Mouse (Mus musculus): Measurements from ENCODE around the gene Mymx. TPM values are rescaled to one million over a fixed set of nuclear protein-coding genes. Genes with fewer than 3 reads are reported as not detected.
A peak's percentile ranks its signal among the peaks of the same experiment; 100 is the strongest.

Gene Mymx
- polyA plus RNA-seq, 1 experiment: not detected

DNA sequence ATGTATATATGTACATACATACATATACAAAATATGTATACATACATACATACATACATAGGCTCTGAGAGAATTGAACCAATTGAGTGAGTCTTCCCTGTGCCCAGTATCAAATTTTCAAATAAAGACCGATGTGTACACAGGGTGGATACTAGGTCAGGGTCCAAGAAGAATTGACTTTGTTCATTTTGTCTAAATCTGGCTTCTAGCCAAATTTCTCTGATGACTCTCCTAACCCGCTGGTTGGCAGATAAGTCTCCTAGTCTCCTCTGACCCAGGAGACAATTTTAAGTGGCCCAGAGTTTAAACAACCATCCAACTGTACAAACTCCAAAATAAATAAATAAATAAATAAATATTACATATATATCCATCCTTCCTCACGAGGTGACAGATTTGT is 3.0 kb downstream of the Mymx start:
- H3K27ac ChIP-seq (ENCODE audit: insufficient read depth, low read length): no peak overlapping the region
- peaks cover 4% of the 10 kb centered on the region; the same call in 1 of the 2 replicates for H3K4me1 ChIP-seq (ENCODE audit: control insufficient read depth, insufficient read depth, low read length)
- TF ChIP-seq CTCF (IDR thresholded peaks at IDR 0.05; ENCODE audit: borderline replicate concordance, insufficient read depth, low read length) (no peak), POLR2A (IDR thresholded peaks at IDR 0.05; ENCODE audit: low read depth, low read length) (no peak)
- H3K4me3 ChIP-seq (ENCODE audit: insufficient read depth, low read length): no peak overlapping the region

DNA sequence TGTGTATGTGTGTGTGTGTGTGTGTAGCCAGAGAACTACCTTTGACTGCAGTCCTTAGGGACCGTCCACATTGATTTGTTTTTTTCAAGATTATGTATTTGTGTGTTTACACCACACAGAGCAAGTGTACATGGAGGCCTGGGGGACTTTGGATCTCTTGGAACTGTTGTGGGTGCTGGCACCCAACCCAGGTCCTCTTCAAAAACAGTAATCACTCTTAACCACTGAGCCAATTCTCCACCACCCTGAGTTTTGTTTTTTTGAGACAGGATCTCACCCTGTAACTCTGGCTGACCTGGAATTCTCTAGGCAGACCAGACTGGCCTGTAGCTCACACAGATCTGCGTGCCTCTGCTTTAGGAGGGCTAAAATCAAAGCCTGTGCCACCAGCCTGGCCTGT is 3.5 kb downstream of the Mymx start:
- TF ChIP-seq POLR2A (IDR thresholded peaks at IDR 0.05; ENCODE audit: low read depth, low read length): no peak
- no peak for TF ChIP-seq CTCF (IDR thresholded peaks at IDR 0.05; ENCODE audit: borderline replicate concordance, insufficient read depth, low read length)
- Histone ChIP-seq H3K27ac (ENCODE audit: insufficient read depth, low read length) (no peak overlapping the region), H3K4me1 (ENCODE audit: control insufficient read depth, insufficient read depth, low read length) (peaks cover 4% of the 10 kb centered on the region; the same call in 1 of the 2 replicates), H3K4me3 (ENCODE audit: insufficient read depth, low read length) (no peak overlapping the region)

DNA sequence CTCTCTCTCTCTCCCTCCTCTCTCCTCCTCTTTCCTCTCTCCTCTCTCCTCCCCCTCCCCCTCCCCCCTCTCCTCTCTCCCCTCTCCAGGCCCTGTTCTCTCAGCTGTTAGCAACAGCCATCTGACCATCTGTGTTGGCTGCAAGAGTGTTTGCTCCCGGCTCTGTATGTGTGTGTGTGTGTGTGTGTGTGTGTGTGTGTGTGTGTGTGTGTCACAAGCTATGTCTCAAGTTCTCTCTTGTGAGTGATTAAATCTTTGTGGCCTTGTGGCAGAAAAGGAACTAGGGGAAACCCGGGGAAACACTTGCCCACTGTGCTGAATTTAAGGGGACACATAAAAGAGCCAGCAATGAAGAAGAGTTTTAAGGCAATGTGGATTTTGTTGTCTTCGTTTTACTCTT is 4.1 kb downstream of the Mymx start:
- TF ChIP-seq POLR2A (IDR thresholded peaks at IDR 0.05; ENCODE audit: low read depth, low read length): no peak
- no peak for TF ChIP-seq CTCF (IDR thresholded peaks at IDR 0.05; ENCODE audit: borderline replicate concordance, insufficient read depth, low read length)
- Histone ChIP-seq H3K4me1 (ENCODE audit: control insufficient read depth, insufficient read depth, low read length) (peaks cover 4% of the 10 kb centered on the region; the same call in 1 of the 2 replicates), H3K4me3 (ENCODE audit: insufficient read depth, low read length) (no peak overlapping the region), H3K27ac (ENCODE audit: insufficient read depth, low read length) (no peak overlapping the region)

DNA sequence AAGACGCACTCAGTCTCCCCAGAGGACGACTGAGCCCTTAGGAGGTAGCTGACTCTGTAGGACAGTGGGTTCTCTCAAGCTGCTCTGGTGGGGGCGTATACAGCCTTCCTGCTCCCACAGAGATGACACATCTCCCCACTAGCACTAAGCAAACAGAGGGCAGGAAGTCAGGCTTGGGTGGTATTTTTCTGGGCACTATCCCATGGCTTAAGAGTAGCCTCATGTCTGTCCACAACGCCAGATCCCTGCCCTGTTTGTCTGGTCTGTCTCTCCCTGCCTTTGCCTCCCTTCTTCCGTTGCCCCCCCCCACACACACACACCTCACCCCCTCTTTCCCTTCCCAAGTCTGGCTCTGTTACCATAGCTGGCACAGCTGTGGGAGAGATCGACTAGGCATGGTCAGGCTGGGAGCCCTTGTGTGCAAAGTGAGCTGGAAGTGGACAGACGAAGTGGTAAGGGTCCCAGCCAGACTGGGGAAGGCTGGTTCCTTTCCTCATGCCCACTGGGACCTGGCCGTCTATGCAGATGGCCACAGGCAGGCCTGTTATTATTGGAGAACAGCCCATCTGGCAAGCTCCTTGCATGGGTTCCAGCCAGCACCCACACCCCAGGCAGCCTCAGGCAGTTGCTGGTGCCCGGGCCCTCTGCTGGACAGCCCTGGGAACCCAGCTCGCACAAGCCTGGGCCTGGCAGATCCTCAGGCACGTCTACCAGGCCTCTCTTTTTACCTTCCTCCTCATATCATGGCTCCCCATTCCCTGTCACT is 5.1 kb downstream of the Mymx start:
- no peak overlapping the region for H3K4me3 ChIP-seq (ENCODE audit: insufficient read depth, low read length)
- peaks cover 4% of the 10 kb centered on the region; the same call in 1 of the 2 replicates for H3K4me1 ChIP-seq (ENCODE audit: control insufficient read depth, insufficient read depth, low read length)
- H3K27ac ChIP-seq (ENCODE audit: insufficient read depth, low read length): peak overlapping the region; percentile 71
- TF ChIP-seq POLR2A (IDR thresholded peaks at IDR 0.05; ENCODE audit: low read depth, low read length) (peak; percentile 17; the same call in 1 of the 2 replicates), CTCF (IDR thresholded peaks at IDR 0.05; ENCODE audit: borderline replicate concordance, insufficient read depth, low read length) (peak; percentile 42; the same call in 1 of the 2 replicates)

DNA sequence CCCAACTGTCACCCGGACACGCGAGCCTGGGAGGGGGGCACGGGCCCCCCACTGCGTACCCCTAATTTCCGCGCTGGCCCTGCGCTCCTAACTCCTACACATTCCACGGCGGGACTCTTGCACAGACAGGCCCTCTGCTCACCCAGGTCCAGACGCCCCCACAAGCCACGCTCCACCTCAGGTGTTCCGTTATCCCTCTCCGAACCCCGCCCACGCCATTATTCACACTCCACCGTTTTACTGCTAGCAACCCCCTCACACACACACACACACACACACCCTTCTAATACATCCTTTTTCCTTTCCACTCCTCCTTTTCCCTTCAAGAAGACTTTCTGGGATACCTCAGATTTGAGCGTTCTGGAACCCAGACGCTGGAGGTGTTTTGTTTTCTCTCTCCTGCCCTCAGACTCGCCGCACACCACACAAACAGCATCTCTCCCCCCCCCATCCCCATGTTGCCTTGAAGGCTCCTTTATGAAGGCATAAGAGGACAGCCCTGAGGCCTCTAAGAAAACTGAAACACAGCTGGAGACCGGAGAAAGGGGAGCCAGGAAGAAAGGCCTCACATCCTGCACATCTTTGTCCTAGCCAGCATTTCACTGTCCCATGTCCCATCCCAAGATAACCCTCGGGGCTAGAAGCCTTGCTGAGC is 6.0 kb downstream of the Mymx start:
- H3K4me1 ChIP-seq (ENCODE audit: control insufficient read depth, insufficient read depth, low read length): peaks cover 4% of the 10 kb centered on the region; the same call in 1 of the 2 replicates
- TF ChIP-seq CTCF (IDR thresholded peaks at IDR 0.05; ENCODE audit: borderline replicate concordance, insufficient read depth, low read length) (no peak), POLR2A (IDR thresholded peaks at IDR 0.05; ENCODE audit: low read depth, low read length) (no peak)
- H3K27ac ChIP-seq (ENCODE audit: insufficient read depth, low read length): peak overlapping the region; percentile 37
- peak overlapping the region; percentile 41 for H3K4me3 ChIP-seq (ENCODE audit: insufficient read depth, low read length)

DNA sequence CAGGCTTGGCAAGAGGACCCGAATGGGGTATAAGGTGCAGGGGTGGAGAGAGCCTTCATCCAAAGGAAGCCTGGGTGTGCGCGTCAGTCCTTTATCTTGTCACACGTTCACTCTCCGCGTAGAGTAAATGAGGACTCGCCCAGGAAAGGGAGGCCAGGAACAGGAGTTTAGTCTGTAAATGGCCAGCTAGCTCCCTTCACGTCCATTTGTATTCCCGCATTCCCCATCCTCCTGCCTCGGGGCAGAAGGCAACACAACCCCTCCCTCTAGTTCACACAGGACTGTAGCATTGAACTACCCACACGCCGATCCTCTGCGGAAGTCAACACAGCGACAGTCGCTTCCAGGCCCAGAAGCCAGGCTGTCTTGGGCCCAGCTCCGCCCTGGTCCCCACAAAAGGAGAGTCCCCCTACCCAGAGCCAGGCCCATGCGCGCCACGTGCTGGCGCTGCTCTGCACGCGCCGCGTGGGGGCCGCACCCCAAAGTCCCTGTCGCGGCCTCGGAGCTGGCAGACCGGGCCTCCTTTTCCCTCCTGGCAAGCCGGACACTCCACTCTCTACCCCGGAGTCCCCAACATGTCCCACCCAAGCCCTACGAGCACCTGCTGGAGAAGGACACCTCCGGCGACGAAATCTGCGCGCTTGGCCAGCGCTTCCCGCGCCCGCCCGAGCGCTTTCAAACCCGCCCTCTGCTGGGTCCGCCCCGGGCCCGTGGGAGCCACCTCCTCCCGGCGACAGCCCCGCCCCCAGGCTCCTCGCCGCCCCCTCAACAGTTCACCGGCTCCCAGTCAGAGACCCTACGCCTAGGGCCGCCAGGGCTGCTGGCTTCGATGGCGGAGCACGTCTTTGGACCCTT is 6.8 kb downstream of the Mymx start:
- H3K4me3 ChIP-seq (ENCODE audit: insufficient read depth, low read length): peak overlapping the region; percentile 41
- peaks cover 4% of the 10 kb centered on the region; the same call in 1 of the 2 replicates for H3K4me1 ChIP-seq (ENCODE audit: control insufficient read depth, insufficient read depth, low read length)
- H3K27ac ChIP-seq (ENCODE audit: insufficient read depth, low read length): peak overlapping the region; percentile 37
- peak; percentile 57; the same call in 1 of the 2 replicates for TF ChIP-seq POLR2A (IDR thresholded peaks at IDR 0.05; ENCODE audit: low read depth, low read length)
- TF ChIP-seq CTCF (IDR thresholded peaks at IDR 0.05; ENCODE audit: borderline replicate concordance, insufficient read depth, low read length): no peak

DNA sequence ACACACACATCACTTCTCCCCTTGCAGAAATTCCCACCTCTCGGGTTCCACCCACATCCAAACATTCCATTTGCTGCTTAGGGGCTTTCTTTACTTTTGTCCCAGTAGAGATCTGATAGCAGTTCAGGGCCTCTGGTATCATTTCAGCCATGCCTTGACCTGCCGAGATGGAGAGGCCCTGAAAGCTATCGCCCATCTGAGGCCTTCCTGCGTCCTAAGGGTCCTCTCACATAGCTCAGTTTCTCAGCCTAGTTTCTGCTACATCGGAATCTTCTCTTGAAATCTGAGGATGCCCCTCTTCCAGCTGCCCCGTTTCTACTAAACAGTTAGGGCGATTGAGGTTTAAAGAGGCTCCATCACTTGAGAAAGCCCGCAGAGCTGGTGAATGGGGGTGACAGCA is 7.7 kb downstream of the Mymx start:
- Histone ChIP-seq H3K27ac (ENCODE audit: insufficient read depth, low read length) (no peak overlapping the region), H3K4me1 (ENCODE audit: control insufficient read depth, insufficient read depth, low read length) (peaks cover 4% of the 10 kb centered on the region; the same call in 1 of the 2 replicates), H3K4me3 (ENCODE audit: insufficient read depth, low read length) (peak overlapping the region; percentile 41)
- TF ChIP-seq POLR2A (IDR thresholded peaks at IDR 0.05; ENCODE audit: low read depth, low read length) (no peak), CTCF (IDR thresholded peaks at IDR 0.05; ENCODE audit: borderline replicate concordance, insufficient read depth, low read length) (no peak)

DNA sequence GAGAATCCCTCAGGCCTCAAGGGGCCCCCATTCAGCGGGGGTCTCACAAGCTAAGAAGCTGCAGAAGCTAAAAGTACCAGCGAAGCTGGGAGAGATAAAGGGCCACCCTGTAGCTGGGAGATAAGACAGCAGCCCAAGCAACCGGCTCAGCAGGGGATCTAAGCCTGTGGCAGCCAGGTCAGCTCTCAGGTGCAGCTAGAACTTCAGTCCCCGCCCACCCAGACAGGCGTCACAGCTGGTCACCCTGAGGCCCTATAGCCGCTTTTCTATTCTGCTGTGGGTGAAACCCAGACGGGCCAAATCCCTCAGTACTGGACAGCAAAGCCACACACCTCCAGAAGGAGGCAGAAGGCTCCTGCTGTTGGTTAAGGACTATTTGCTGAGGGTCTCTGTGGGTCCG is 8.4 kb downstream of the Mymx start:
- Histone ChIP-seq H3K4me1 (ENCODE audit: control insufficient read depth, insufficient read depth, low read length) (peaks cover 4% of the 10 kb centered on the region; the same call in 1 of the 2 replicates), H3K4me3 (ENCODE audit: insufficient read depth, low read length) (no peak overlapping the region; the same call in 1 of the 2 replicates), H3K27ac (ENCODE audit: insufficient read depth, low read length) (no peak overlapping the region)
- TF ChIP-seq CTCF (IDR thresholded peaks at IDR 0.05; ENCODE audit: borderline replicate concordance, insufficient read depth, low read length) (no peak), POLR2A (IDR thresholded peaks at IDR 0.05; ENCODE audit: low read depth, low read length) (no peak)
